Mouse (Mus musculus): ENCODE results near the gene Ltb. TPM values are rescaled to one million over a fixed set of nuclear protein-coding genes. Genes with fewer than 3 reads are reported as not detected.

The Ltb gene
- total and polyA plus RNA-seq, 3 experiments, result 1.1 to 1.5 TPM; not detected in 1

- peaks cover 0 to 37% of the 10 kb centered on the region in 2 experiments; a peak in 2 of 4 replicates for H3K36me3 ChIP-seq (ENCODE audit: control insufficient read depth in 1 of 2, insufficient read depth in 2 of 2, low read length in 2 of 2)
- DNase-seq (ENCODE audit: low read depth, low spot score), result peak; percentile 60
- no peaks in the 10 kb centered on the region for H3K9me3 ChIP-seq (replicated peaks; ENCODE audit: insufficient read depth, low read length)
- no peaks in the 10 kb centered on the region for H3K27me3 ChIP-seq (ENCODE audit: control insufficient read depth in 1 of 2, insufficient read depth in 2 of 2, low read length in 2 of 2)
- H3K27ac ChIP-seq (ENCODE audit: control insufficient read depth, low read depth, low read length), result peak within 1 kb of the TSS; percentile 89
- peak within 1 kb of the TSS; percentile 53 for H3K9ac ChIP-seq (ENCODE audit: control insufficient read depth, low read depth, low read length, poor library complexity, severe bottlenecking)
- no peak for TF ChIP-seq UBTF (IDR thresholded peaks at IDR 0.05; ENCODE audit: borderline replicate concordance, insufficient read depth, low read depth, low read length)
- TF ChIP-seq BHLHE40 (IDR thresholded peaks at IDR 0.05; ENCODE audit: borderline replicate concordance, low read depth, low read length), result peak; percentile 84; the same call in 1 of the 2 replicates
- TF ChIP-seq ZMIZ1 (IDR thresholded peaks at IDR 0.05; ENCODE audit: low read depth, low read length), result no peak
- peak; percentile 52; the same call in 1 of the 2 replicates for TF ChIP-seq MAX (IDR thresholded peaks at IDR 0.05; ENCODE audit: low read length)
- peak; percentile 93 for TF ChIP-seq USF1 (IDR thresholded peaks at IDR 0.05; ENCODE audit: low read depth, low read length)
- peak; percentile 46; the same call in 1 of the 2 replicates for TF ChIP-seq HCFC1 (IDR thresholded peaks at IDR 0.05; ENCODE audit: low read depth, low read length)
- peak in 1 of 2 experiments; percentile 71; a peak in 2 of 4 replicates for TF ChIP-seq USF2 (IDR thresholded peaks at IDR 0.05; ENCODE audit: borderline replicate concordance in 1 of 2, insufficient read depth in 1 of 2, low read depth in 1 of 2, low read length in 2 of 2)
- TF ChIP-seq MXI1 (IDR thresholded peaks at IDR 0.05; ENCODE audit: low read depth, low read length), result no peak
- no peak for TF ChIP-seq GABPA (IDR thresholded peaks at IDR 0.05; ENCODE audit: low read depth, low read length)
- TF ChIP-seq EP300 (IDR thresholded peaks at IDR 0.05; ENCODE audit: low read depth in 1 of 2, low read length in 2 of 2), result no peak
- H3K4me1 ChIP-seq (ENCODE audit: control insufficient read depth in 1 of 2, insufficient read depth in 2 of 2, low read length in 2 of 2), result peaks cover 18 to 47% of the 10 kb centered on the region in 2 experiments
- no peak within 1 kb of the TSS for H3K4me3 ChIP-seq (ENCODE audit: control insufficient read depth in 1 of 2, insufficient read depth in 1 of 2, low read depth in 2 of 2, low read length in 2 of 2)
- H3K79me2 ChIP-seq (ENCODE audit: control insufficient read depth, insufficient read depth, low read length, poor library complexity), result no peaks in the 10 kb centered on the region
Measured at GRCm38 (mm10) chr17:35187959-35188610, 6.2 kb upstream of the Ltb start, which contains the start of gene Lst1. TSS of gene Lst1 (minus strand) at chr17:35188439.

GRCm38 (mm10) chr17:35189186-35189585 is 5.1 kb upstream of the Ltb start:
- H3K36me3 ChIP-seq (ENCODE audit: control insufficient read depth in 1 of 2, insufficient read depth in 2 of 2, low read length in 2 of 2), result peaks cover 0 to 41% of the 10 kb centered on the region in 2 experiments; a peak in 2 of 4 replicates
- H3K79me2 ChIP-seq (ENCODE audit: control insufficient read depth, insufficient read depth, low read length, poor library complexity), result no peaks in the 10 kb centered on the region
- no peaks in the 10 kb centered on the region for H3K27me3 ChIP-seq (ENCODE audit: control insufficient read depth in 1 of 2, insufficient read depth in 2 of 2, low read length in 2 of 2)
- peak overlapping the region; percentile 89 for H3K27ac ChIP-seq (ENCODE audit: control insufficient read depth, low read depth, low read length)
- H3K9ac ChIP-seq (ENCODE audit: control insufficient read depth, low read depth, low read length, poor library complexity, severe bottlenecking), result peak overlapping the region; percentile 53
- DNase-seq (ENCODE audit: low read depth, low spot score), result peak; percentile 82
- peak overlapping the region in 1 of 2 experiments; percentile 42; a peak in 3 of 4 replicates for H3K4me3 ChIP-seq (ENCODE audit: control insufficient read depth in 1 of 2, insufficient read depth in 1 of 2, low read depth in 2 of 2, low read length in 2 of 2)
- peaks cover 20 to 55% of the 10 kb centered on the region in 2 experiments for H3K4me1 ChIP-seq (ENCODE audit: control insufficient read depth in 1 of 2, insufficient read depth in 2 of 2, low read length in 2 of 2)
- H3K9me3 ChIP-seq (replicated peaks; ENCODE audit: insufficient read depth, low read length), result no peaks in the 10 kb centered on the region
- TF ChIP-seq BHLHE40 (IDR thresholded peaks at IDR 0.05; ENCODE audit: borderline replicate concordance, low read depth, low read length) (no peak), NELFE (IDR thresholded peaks at IDR 0.05; ENCODE audit: low read depth, low read length) (peak; percentile 46; the same call in 1 of the 2 replicates), MAFK (IDR thresholded peaks at IDR 0.05; ENCODE audit: borderline replicate concordance, low read depth, low read length) (no peak), CHD2 (IDR thresholded peaks at IDR 0.05; ENCODE audit: low read length) (no peak), HCFC1 (IDR thresholded peaks at IDR 0.05; ENCODE audit: low read depth, low read length) (peak; percentile 53; the same call in 1 of the 2 replicates), EP300 (IDR thresholded peaks at IDR 0.05; ENCODE audit: low read depth in 1 of 2, low read length in 2 of 2) (peak; percentile 68 to 79), ZC3H11A (IDR thresholded peaks at IDR 0.05; ENCODE audit: low read depth, low read length) (no peak), POLR2AphosphoS2 (IDR thresholded peaks at IDR 0.05; ENCODE audit: low read length) (no peak), KAT2A (conservative IDR thresholded peaks at IDR 0.05; ENCODE audit: low read depth, low read length) (no peak), MXI1 (IDR thresholded peaks at IDR 0.05; ENCODE audit: low read depth, low read length) (0 out of 2 replicates have a peak, but pooled peaks have one; percentile 23), GATA1 (IDR thresholded peaks at IDR 0.05; ENCODE audit: low read depth, low read length) (peak; percentile 43; the same call in 1 of the 2 replicates), JUND (IDR thresholded peaks at IDR 0.05; ENCODE audit: low read depth, low read length) (no peak), USF2 (IDR thresholded peaks at IDR 0.05; ENCODE audit: borderline replicate concordance in 1 of 2, insufficient read depth in 1 of 2, low read depth in 1 of 2, low read length in 2 of 2) (no peak), RCOR1 (IDR thresholded peaks at IDR 0.05; ENCODE audit: low read depth, low read length) (no peak), MEF2A (IDR thresholded peaks at IDR 0.05; ENCODE audit: extremely low read depth, insufficient replicate concordance, low read depth, low read length, poor library complexity, severe bottlenecking) (no peak), ELF1 (IDR thresholded peaks at IDR 0.05; ENCODE audit: low read depth, low read length) (peak; percentile 60; the same call in 1 of the 2 replicates), GABPA (IDR thresholded peaks at IDR 0.05; ENCODE audit: low read depth, low read length) (no peak), ZMIZ1 (IDR thresholded peaks at IDR 0.05; ENCODE audit: low read depth, low read length) (no peak), POLR2AphosphoS5 (IDR thresholded peaks at IDR 0.05; ENCODE audit: borderline replicate concordance, low read depth, low read length) (no peak), ETS1 (IDR thresholded peaks at IDR 0.05; ENCODE audit: low read depth, low read length) (peak; percentile 39; the same call in 1 of the 2 replicates), CHD1 (IDR thresholded peaks at IDR 0.05; ENCODE audit: low read depth, low read length) (no peak), SMC3 (IDR thresholded peaks at IDR 0.05; ENCODE audit: low read depth, low read length) (no peak), ZNF384 (IDR thresholded peaks at IDR 0.05; ENCODE audit: low read depth, low read length) (no peak), MAZ (IDR thresholded peaks at IDR 0.05; ENCODE audit: low read depth, low read length) (no peak)
